Mouse (Mus musculus) bone marrow, adult 2 months (tissue): ENCODE measurements at regions not wholly inside any gene's neighbourhood (a gene's known extent, or its start where the extent isn't known, plus 50 kb on each side); places are given as distances from the start of the nearest gene placed in this dataset.

Experiments
- H3K27ac ChIP-seq: fragments of 200-500 bp; 2 replicates; pipeline ENCODE4 v1.5.1; 2012; ENCODE audit warnings: low read depth, mild to moderate bottlenecking, control low read depth, inconsistent platforms, low read length; ENCODE audit not compliant: control insufficient read depth, poor library complexity, insufficient read depth
- H3K4me1 ChIP-seq: fragments of 200-500 bp; 2 replicates; pipeline ENCODE4 v1.6.1; 2011; ENCODE audit warnings: low read length; ENCODE audit not compliant: control insufficient read depth, insufficient read depth
- H3K4me3 ChIP-seq: fragments of 200-500 bp; replicated peaks from 2 replicates; pipeline ENCODE3; 2011; ENCODE audit warnings: mild to moderate bottlenecking, low read depth, low read length, control low read depth; ENCODE audit not compliant: control insufficient read depth
- CTCF ChIP-seq: fragments of 200-500 bp; IDR thresholded peaks from 2 replicates; pipeline ENCODE4 v1.5.1; 2011; ENCODE audit warnings: low read length, control low read depth; ENCODE audit not compliant: control insufficient read depth, insufficient read depth
- POLR2A ChIP-seq: fragments of 200-500 bp; IDR thresholded peaks from 2 replicates; pipeline ENCODE4 v1.6.1; 2011; ENCODE audit warnings: low read depth, mild to moderate bottlenecking, control low read depth, low read length, borderline replicate concordance; ENCODE audit not compliant: control insufficient read depth
- WGBS: fragments of 180-500 bp; shearing (Covaris S2); methylation state at CpG from one replicate; pipeline ENCODE4 v1.1.7; 2018; 5-methylcytosine and 5-hydroxymethylcytosine counted together

DNA sequence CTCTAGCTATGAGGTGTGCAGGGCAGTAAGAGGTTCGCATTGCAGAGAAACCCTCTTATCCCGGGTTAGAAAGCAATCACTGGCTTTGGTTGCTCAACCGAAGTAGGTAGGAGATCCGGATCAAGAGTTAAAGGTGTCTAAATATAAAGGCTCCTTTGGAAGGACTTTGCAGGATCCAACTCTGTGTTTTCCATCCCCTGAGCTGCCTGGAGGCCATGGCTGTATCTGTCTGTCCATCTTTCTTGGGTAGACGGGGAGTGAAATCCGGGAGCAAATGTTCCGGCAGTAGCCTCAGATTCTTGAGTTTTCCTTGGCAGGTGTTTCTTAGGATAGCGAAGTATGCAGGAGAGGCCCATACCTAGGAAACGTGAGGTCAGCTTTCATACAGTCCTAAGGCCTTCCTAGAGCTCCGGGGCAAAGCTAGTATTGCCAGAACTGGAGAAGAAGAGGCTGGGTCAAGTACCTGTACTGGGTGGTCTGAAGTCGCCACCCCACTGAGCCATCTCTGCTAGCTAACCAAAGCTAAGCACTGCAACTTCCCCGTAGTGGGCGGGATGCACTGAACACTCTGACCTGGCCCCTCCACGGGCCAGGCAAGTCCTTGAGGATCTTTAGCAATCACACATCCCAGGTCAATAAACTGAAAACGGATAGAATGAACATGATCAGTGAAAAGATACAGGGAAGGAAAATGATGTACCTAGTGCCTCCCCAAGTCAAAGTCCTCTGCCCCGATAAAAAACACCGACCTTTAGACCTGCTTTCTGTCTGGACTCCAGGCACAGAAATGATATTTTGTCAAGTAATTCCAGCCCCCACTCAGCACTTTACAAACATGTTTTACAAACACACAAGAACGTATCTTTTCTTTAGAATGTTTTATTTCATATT lies 160.5 kb upstream of the Cypt12 start:
- TF ChIP-seq CTCF (no peak), POLR2A (no peak)
- H3K4me1 ChIP-seq = no peaks in the 10 kb centered on the region
- WGBS = 13% methylated on average over 18 of the region's 18 CpGs
- H3K4me3 ChIP-seq = no peak overlapping the region
- no peak overlapping the region for H3K27ac ChIP-seq

GRCm38 (mm10) chr3:17788334-17788720 lies 159.9 kb upstream of the Cypt12 start:
- H3K4me3 ChIP-seq = no peak overlapping the region
- no peak overlapping the region for H3K27ac ChIP-seq
- WGBS = 40% methylated on average over 4 of the region's 4 CpGs
- no peaks in the 10 kb centered on the region for H3K4me1 ChIP-seq
- TF ChIP-seq POLR2A (no peak), CTCF (no peak)

- Histone ChIP-seq H3K4me3 (no peak overlapping the region), H3K4me1 (no peaks in the 10 kb centered on the region), H3K27ac (no peak overlapping the region)
- no peak for TF ChIP-seq CTCF
- no peak for TF ChIP-seq POLR2A
- WGBS = 48% methylated on average over 3 of the region's 3 CpGs
Observed at GRCm38 (mm10) chr3:17788778-17789299, 159.4 kb upstream of the Cypt12 start.

DNA sequence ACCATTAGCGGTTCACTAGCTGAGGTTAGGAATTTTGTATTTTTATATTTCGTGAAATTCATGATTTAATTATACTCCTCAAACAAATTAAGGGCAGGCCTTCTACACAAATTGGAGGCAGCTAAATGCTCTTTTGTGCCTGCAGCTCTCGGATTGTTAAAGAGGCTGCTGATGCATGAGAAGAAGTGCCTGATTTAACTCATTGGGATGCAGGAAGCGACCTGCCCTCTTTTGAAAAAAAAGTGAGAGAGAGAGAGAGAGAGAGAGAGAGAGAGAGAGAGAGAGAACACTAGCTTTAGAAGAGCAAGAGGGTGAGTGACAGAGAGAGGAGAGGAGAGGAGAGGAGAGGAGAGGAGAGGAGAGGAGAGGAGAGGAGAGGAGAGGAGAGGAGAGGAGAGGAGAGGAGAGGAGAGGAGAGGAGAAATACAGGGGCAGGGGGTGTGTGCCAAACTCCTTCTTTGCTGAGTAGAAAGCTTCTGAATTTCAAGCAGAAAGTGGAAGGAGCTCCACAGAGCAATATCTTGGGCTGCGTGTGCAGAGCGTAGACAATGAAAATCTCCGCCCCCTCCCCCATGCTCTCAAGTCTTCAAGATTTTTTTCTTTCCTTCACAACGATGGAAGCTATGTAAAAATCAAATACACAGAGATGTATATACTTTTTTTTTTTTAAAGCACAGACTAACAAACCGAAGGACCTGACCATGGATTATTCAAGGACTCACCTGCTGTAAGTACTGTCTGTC lies 158.6 kb upstream of the Cypt12 start:
- WGBS = 19% methylated on average over 9 of the region's 9 CpGs
- Histone ChIP-seq H3K4me1 (no peaks in the 10 kb centered on the region), H3K27ac (no peak overlapping the region), H3K4me3 (no peak overlapping the region)
- no peak for TF ChIP-seq POLR2A
- TF ChIP-seq CTCF = no peak

DNA sequence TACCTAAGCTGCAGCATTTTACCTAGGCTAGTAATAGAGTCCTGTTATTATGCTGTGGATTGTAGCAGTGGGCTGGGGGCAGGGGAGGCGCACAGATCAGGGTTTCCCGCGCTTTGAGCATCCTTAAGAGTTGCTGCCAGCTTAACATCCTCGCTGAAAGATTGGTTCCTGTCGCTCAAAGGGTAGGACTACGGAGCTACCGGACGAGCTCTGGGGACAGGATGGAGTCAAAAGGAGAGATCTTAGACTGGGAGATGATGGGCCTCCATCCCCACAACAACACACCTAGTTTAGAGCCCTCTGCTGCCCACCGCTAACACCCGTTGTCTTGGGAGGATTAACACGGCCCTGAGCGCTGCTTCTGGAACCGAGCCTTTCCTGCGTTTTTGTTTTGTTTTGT lies 157.9 kb upstream of the Cypt12 start:
- no peak overlapping the region for H3K4me3 ChIP-seq
- TF ChIP-seq POLR2A (no peak), CTCF (no peak)
- WGBS = 2% methylated on average over 14 of the region's 14 CpGs
- no peak overlapping the region for H3K27ac ChIP-seq
- H3K4me1 ChIP-seq = no peaks in the 10 kb centered on the region

- TF ChIP-seq CTCF (no peak), POLR2A (no peak)
- WGBS = 5% methylated on average over 12 of the region's 12 CpGs
- no peak overlapping the region for H3K27ac ChIP-seq
- no peaks in the 10 kb centered on the region for H3K4me1 ChIP-seq
- no peak overlapping the region for H3K4me3 ChIP-seq
Observed at GRCm38 (mm10) chr3:17790816-17791215, 157.4 kb upstream of the Cypt12 start.

DNA sequence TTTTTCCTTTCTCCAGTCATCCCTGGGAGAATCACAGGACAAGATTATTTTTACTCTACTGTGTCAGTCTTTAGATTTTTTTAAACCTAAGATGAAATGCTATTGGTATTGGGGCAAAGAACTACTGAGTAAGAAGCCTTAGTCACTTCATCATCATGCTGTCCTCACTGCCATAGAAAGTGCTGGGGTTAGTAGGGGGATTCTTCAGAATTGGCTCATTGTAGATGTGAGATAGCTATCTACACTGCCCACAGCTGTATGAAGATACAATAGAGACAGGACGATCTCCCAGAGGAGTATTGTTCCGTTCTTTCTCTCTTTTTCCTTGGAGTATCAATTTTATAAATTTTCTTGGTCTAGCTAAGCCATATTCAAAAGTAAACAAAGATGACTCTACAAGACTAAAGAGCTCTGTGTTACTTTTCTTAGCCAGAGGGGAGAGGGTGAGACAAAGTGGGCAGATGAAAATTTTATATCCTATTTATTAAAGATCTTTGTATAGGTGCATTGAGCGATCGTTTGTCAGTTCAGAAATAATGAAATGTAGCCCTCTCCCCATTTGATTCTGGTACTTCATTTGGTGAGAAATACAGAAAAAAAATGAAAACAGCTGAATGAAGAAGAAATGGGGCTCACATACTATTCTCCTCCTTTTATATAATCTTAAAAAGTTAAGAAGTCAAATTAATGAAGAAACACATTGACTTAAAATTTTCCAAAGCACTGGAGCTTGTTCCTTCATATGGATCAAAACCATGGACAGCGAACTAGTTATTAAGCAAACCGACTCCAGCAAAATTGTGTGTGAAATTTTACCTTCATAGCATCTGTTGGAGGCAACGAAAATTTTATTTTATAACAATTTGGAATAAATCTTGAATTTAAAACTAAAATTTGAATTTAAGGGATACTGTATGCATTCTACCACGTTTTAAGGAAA lies 156.6 kb upstream of the Cypt12 start:
- H3K27ac ChIP-seq = no peak overlapping the region
- no peaks in the 10 kb centered on the region for H3K4me1 ChIP-seq
- H3K4me3 ChIP-seq = no peak overlapping the region
- WGBS = 23% methylated on average over 8 of the region's 8 CpGs
- TF ChIP-seq POLR2A = no peak

- H3K4me3 ChIP-seq = no peak overlapping the region
- WGBS = 42% methylated on average over 2 of the region's 2 CpGs
- TF ChIP-seq CTCF = no peak
- TF ChIP-seq POLR2A = no peak
- no peak overlapping the region for H3K27ac ChIP-seq
- H3K4me1 ChIP-seq = no peaks in the 10 kb centered on the region
Observed at GRCm38 (mm10) chr3:17792537-17793039, 155.6 kb upstream of the Cypt12 start.
